Mouse (Mus musculus) gastrocnemius, postnatal 36 days (tissue): ENCODE data around the gene Wfikkn2. TPM values are rescaled to one million over a fixed set of nuclear protein-coding genes. Genes with fewer than 3 reads are reported as not detected.

Experiments
- DNase-seq, 2 experiments: peaks; one replicate each; pipeline ENCODE4 v3.0.0; 2022
- intact Hi-C: fragments of 180-260 bp; cut with DNase I; formaldehyde crosslinking; loops from one replicate; pipeline ENCODE4 v1.15.1; 2025
- total RNA-seq, 2 experiments: library from RNA; stranded (reverse); gene quantifications; 2 replicates each; pipeline ENCODE4 v1.2.3; 2021

Wfikkn2 gene
- total RNA-seq, 2 experiments from 2014 or later: 6.4 to 6.6 TPM

GRCm38 (mm10) chr11:94229207-94229960 lies 16.4 kb downstream of the Wfikkn2 start:
- intact Hi-C loops: loop anchor here (5.0 kb wide), 1 partner anchor 97 kb away; no protein-coding TSS in a partner anchor
- peak in 1 of 2 experiments; percentile 61 for DNase-seq

- intact Hi-C loops: loop anchor here (5.0 kb wide), 1 partner anchor 96 kb away; no protein-coding TSS in a partner anchor
- no peak for DNase-seq
Measured at GRCm38 (mm10) chr11:94228416-94228815, 17.4 kb downstream of the Wfikkn2 start.

- intact Hi-C loops: loop anchor here (5.0 kb wide), 1 partner anchor 94 kb away; no protein-coding TSS in a partner anchor
- no peak for DNase-seq
Measured at GRCm38 (mm10) chr11:94225985-94226384, 19.8 kb downstream of the Wfikkn2 start.

- DNase-seq: no peak
- intact Hi-C loops: no loop called here
Measured at GRCm38 (mm10) chr11:94223531-94223930, 22.3 kb downstream of the Wfikkn2 start.

- intact Hi-C loops: no loop called here
- DNase-seq: no peak
Measured at GRCm38 (mm10) chr11:94221257-94221656, 24.5 kb downstream of the Wfikkn2 start.

GRCm38 (mm10) chr11:94216247-94216646 lies 29.6 kb downstream of the Wfikkn2 start:
- no peak for DNase-seq
- intact Hi-C loops: no loop called here

- intact Hi-C loops: no loop called here
Measured at GRCm38 (mm10) chr11:94215581-94215980, 30.2 kb downstream of the Wfikkn2 start.

GRCm38 (mm10) chr11:94213735-94214594 lies 31.8 kb downstream of the Wfikkn2 start:
- intact Hi-C loops: no loop called here
- no peak for DNase-seq

More at GRCm38 (mm10) chr11:94215581-94215980, 30.2 kb downstream of the Wfikkn2 start:
- no peak for DNase-seq

GRCm38 (mm10) chr11:94212997-94213396 lies 32.8 kb downstream of the Wfikkn2 start:
- intact Hi-C loops: no loop called here
- DNase-seq: no peak

GRCm38 (mm10) chr11:94212489-94212836 lies 33.3 kb downstream of the Wfikkn2 start:
- DNase-seq: no peak
- intact Hi-C loops: no loop called here

GRCm38 (mm10) chr11:94211651-94212488 lies 33.9 kb downstream of the Wfikkn2 start:
- intact Hi-C loops: loop anchor here (1.0 kb wide), 1 partner anchor 78 kb away; no protein-coding TSS in a partner anchor
- DNase-seq: peak; percentile 75 to 77

- DNase-seq: peak; percentile 92 to 98
- intact Hi-C loops: loop anchor here (1.0 kb wide), 1 partner anchor 77 kb away; no protein-coding TSS in a partner anchor
Measured at GRCm38 (mm10) chr11:94211124-94211603, 34.6 kb downstream of the Wfikkn2 start, which contains the start of gene Tob1. Gene Tob1, plus strand, starts transcription at chr11:94211454.

- peak; percentile 77 to 82 for DNase-seq
- intact Hi-C loops: loop anchor here (1.0 kb wide), 1 partner anchor 76 kb away; no protein-coding TSS in a partner anchor
Measured at GRCm38 (mm10) chr11:94210191-94211086, 35.4 kb downstream of the Wfikkn2 start.

GRCm38 (mm10) chr11:94209695-94210131 lies 36.1 kb downstream of the Wfikkn2 start:
- intact Hi-C loops: loop anchor here (2.0 kb wide), 1 partner anchor 27 kb away; no protein-coding TSS in a partner anchor
- peak in 1 of 2 experiments; percentile 61 for DNase-seq

- no peak for DNase-seq
- intact Hi-C loops: loop anchor here (2.0 kb wide), 1 partner anchor 26 kb away; no protein-coding TSS in a partner anchor
Measured at GRCm38 (mm10) chr11:94208811-94209675, 36.8 kb downstream of the Wfikkn2 start.

- intact Hi-C loops: loop anchor here (2.0 kb wide), 1 partner anchor 60 kb away; no protein-coding TSS in a partner anchor
- DNase-seq: no peak
Measured at GRCm38 (mm10) chr11:94206398-94207114, 39.2 kb downstream of the Wfikkn2 start.

GRCm38 (mm10) chr11:94203066-94203465 lies 42.7 kb downstream of the Wfikkn2 start:
- DNase-seq: no peak
- intact Hi-C loops: no loop called here
